In genomic region chr6:95718031-95718968, GRCm38 (mm10) we compare ENCODE assay signal across 8 mouse cellular contexts. TPM values are rescaled to one million over a fixed set of nuclear protein-coding genes. Genes with fewer than 3 reads are reported as not detected.
DNase-seq lines count a peak whose midpoint lies in the region; ATAC-seq and TF ChIP-seq lines count a peak whose summit lies in the region.

Gene Suclg2, minus strand, starts transcription at chr6:95718800.

- H3K9me3 ChIP-seq in hindbrain, embryonic 15.5 days = no peaks in the 10 kb centered on the region

- ATAC-seq in activated CD4-positive, CD25-positive, alpha-beta regulatory T cell, adult 4 months = peak; percentile 81
- ATAC-seq in hindbrain, embryonic 15.5 days (ENCODE audit: low FRiP score, low read depth) = peak; percentile 90
- ATAC-seq in megakaryocyte, adult 5-6 weeks (ENCODE audit: poor library complexity, severe bottlenecking) = peak; percentile 95

- TF ChIP-seq CTCF in left cerebral cortex, adult 2 months (IDR thresholded peaks at IDR 0.05) = no peak; the same call in none of the 2 replicates

- peak within 1 kb of the TSS; percentile 67 for H3K27ac ChIP-seq in hindbrain, embryonic 15.5 days (replicated peaks)
- peak within 1 kb of the TSS; percentile 72 for H3K27ac ChIP-seq in left cerebral cortex, adult 2 months

- DNase-seq in cerebellum, postnatal 4 days (ENCODE audit: low spot score in 2 of 2) = peak; percentile 55 to 77
- DNase-seq in gastrocnemius, adult 18-20 months (ENCODE audit: low spot score) = peak; percentile 75
- peak; percentile 59 to 63 for DNase-seq in left cerebral cortex, adult 2 months (ENCODE audit: extremely low spot score in 1 of 2, low spot score in 2 of 2)
- DNase-seq in right cerebral cortex, adult 2 months (ENCODE audit: low spot score in 2 of 2) = peak; percentile 59 to 70
- peak; percentile 43 for DNase-seq in urinary bladder, postnatal 10 days (ENCODE audit: low spot score)

- H3K4me1 ChIP-seq in hindbrain, embryonic 15.5 days (replicated peaks) = peaks cover 8% of the 10 kb centered on the region

- no peaks in the 10 kb centered on the region for H3K36me3 ChIP-seq in hindbrain, embryonic 15.5 days

- H3K4me3 ChIP-seq in hindbrain, embryonic 15.5 days = peak within 1 kb of the TSS; percentile 92
- H3K4me3 ChIP-seq in left cerebral cortex, adult 2 months = peak within 1 kb of the TSS; percentile 82

- WGBS in hindbrain, embryonic 15.5 days = under 1% methylated on average over 68 of the region's 74 CpGs

- no peaks in the 10 kb centered on the region for H3K27me3 ChIP-seq in hindbrain, embryonic 15.5 days

- intact Hi-C loops in left cerebral cortex, adult 2 months (cut with DNase I) = loop anchor here (10.0 kb wide), 2 partner anchors 377 to 517 kb away; no protein-coding TSS in a partner anchor

- peak within 1 kb of the TSS; percentile 71 for H3K9ac ChIP-seq in hindbrain, embryonic 15.5 days

- peak within 1 kb of the TSS; percentile 94 for H3K4me2 ChIP-seq in hindbrain, embryonic 15.5 days

RNA-seq across cellular contexts. Expression of gene Suclg2, which starts in this region (rescaled TPM):
- polyA plus RNA-seq in activated CD4-positive, CD25-positive, alpha-beta regulatory T cell, adult 4 months (2017; shearing (Covaris generic)) = 10 to 100 TPM; 22.3 to 24.7 TPM
- total RNA-seq in gastrocnemius, adult 18-20 months (2021) = 10 to 100 TPM; 52.1 to 53.8 TPM
- polyA plus RNA-seq in hindbrain, embryonic 15.5 days (2015; fragmentation: Nextera tagmentation; extraction: Ambion mirVana) = 13.8 and 15.7 TPM in 2 replicates
- 10 to 100 TPM; 14.1 to 17.3 TPM for total RNA-seq in left cerebral cortex, adult 2 months (2021)
- 10.2 and 10.7 TPM in 2 replicates for total RNA-seq in megakaryocyte, adult 5-6 weeks (2015)
- 29.6 and 36.1 TPM in 2 replicates for total RNA-seq in megakaryocyte, adult 5-6 weeks (2017)

Comparison
In these comparisons a context has a peak if more than half of its experiments do, and no peak if none do; other contexts are left out.
1. Peak in every context shown above with its lines: DNase-seq, ATAC-seq, H3K4me3 ChIP-seq and H3K27ac ChIP-seq.